Mouse (Mus musculus) cerebral cortex, adult 2 months (tissue): ENCODE data around the gene Usp8.

Experiments used
- WGBS: fragments of 180-500 bp; shearing (Covaris S2); methylation state at CpG from one replicate; pipeline ENCODE4 v1.1.7; 2018; 5-methylcytosine and 5-hydroxymethylcytosine counted together

Usp8 gene

GRCm38 (mm10) chr2:126706759-126707437 is at the start of gene Usp8:
TSS of gene Usp8 (plus strand) at chr2:126707328.
- 2% methylated on average over 47 of the region's 47 CpGs for WGBS

- 33% methylated on average over 4 of the region's 4 CpGs for WGBS
These were observed 43.6 kb upstream of the Usp8 start for GRCm38 (mm10) chr2:126663481-126663880.

- 82% methylated on average over 3 of the region's 3 CpGs for WGBS
These were observed 41.1 kb upstream of the Usp8 start for GRCm38 (mm10) chr2:126665984-126666383.

- 93% methylated on average over 5 of the region's 5 CpGs for WGBS
These were observed 38.4 kb upstream of the Usp8 start for GRCm38 (mm10) chr2:126668621-126669252.

- WGBS: 43% methylated on average over 13 of the region's 13 CpGs
These were observed 33.5 kb upstream of the Usp8 start for GRCm38 (mm10) chr2:126673317-126674242.

- under 1% methylated on average over 77 of the region's 77 CpGs for WGBS
These were observed 32.5 kb upstream of the Usp8 start for GRCm38 (mm10) chr2:126674441-126675168.

- WGBS: under 1% methylated on average over 99 of the region's 99 CpGs
These were observed 31.7 kb upstream of the Usp8 start for GRCm38 (mm10) chr2:126675169-126676121.

GRCm38 (mm10) chr2:126676122-126676515 is 31.0 kb upstream of the Usp8 start, which contains the start of gene Gabpb1:
TSS of gene Gabpb1 (minus strand) at chr2:126676337.
- 22% methylated on average over 12 of the region's 12 CpGs for WGBS

GRCm38 (mm10) chr2:126677366-126677765 is 29.8 kb upstream of the Usp8 start:
- WGBS: 97% methylated on average over 1 of the region's 1 CpGs

- 43% methylated on average over 2 of the region's 2 CpGs for WGBS
These were observed 24.8 kb upstream of the Usp8 start for GRCm38 (mm10) chr2:126682333-126682732.

GRCm38 (mm10) chr2:126682937-126683336 is 24.2 kb upstream of the Usp8 start:
- WGBS: 50% methylated on average over 1 of the region's 1 CpGs

- 85% methylated on average over 3 of the region's 3 CpGs for WGBS
These were observed 15.8 kb upstream of the Usp8 start for GRCm38 (mm10) chr2:126691290-126691689.

GRCm38 (mm10) chr2:126695285-126695684 is 11.8 kb upstream of the Usp8 start:
- 70% methylated on average over 6 of the region's 6 CpGs for WGBS

- 0% methylated on average over 23 of the region's 23 CpGs for WGBS
These were observed 281 bp downstream of the Usp8 start for GRCm38 (mm10) chr2:126707438-126707779.

- 64% methylated on average over 4 of the region's 4 CpGs for WGBS
These were observed 1.2 kb downstream of the Usp8 start for GRCm38 (mm10) chr2:126708361-126708760.

GRCm38 (mm10) chr2:126712526-126712925 is 5.4 kb downstream of the Usp8 start:
- 96% methylated on average over 5 of the region's 5 CpGs for WGBS

- 99% methylated on average over 4 of the region's 4 CpGs for WGBS
These were observed 22.1 kb downstream of the Usp8 start for GRCm38 (mm10) chr2:126729207-126729606.

GRCm38 (mm10) chr2:126730502-126730901 is 23.4 kb downstream of the Usp8 start:
- 67% methylated on average over 2 of the region's 2 CpGs for WGBS

GRCm38 (mm10) chr2:126735339-126736073 is 28.4 kb downstream of the Usp8 start:
- WGBS: 57% methylated on average over 6 of the region's 6 CpGs

- 45% methylated on average over 2 of the region's 2 CpGs for WGBS
These were observed 33.2 kb downstream of the Usp8 start for GRCm38 (mm10) chr2:126740314-126740713.
